Mouse (Mus musculus) heart, embryonic 12.5 days (tissue): Measurements from ENCODE around the gene Olfml3. TPM values are rescaled to one million over a fixed set of nuclear protein-coding genes. Genes with fewer than 3 reads are reported as not detected.

Experiments used
- ATAC-seq: fragments of 200-750 bp; cut with Nextera tagmentation; 2 replicates; pipeline ENCODE4 v1.8.0; 2017; ENCODE audit warnings: moderate TSS enrichment, moderate library complexity; ENCODE audit not compliant: insufficient number of reproducible peaks, low FRiP score
- H3K27ac ChIP-seq: fragments of 300-500 bp; sonication (generic); 2 replicates; pipeline ENCODE4 v1.5.1; 2016; ENCODE audit warnings: mild to moderate bottlenecking, moderate library complexity; ENCODE audit not compliant: poor library complexity, severe bottlenecking
- H3K27me3 ChIP-seq: fragments of 300-500 bp; sonication (generic); replicated peaks from 2 replicates; pipeline ENCODE4 v1.6.1; 2016; ENCODE audit warnings: mild to moderate bottlenecking, moderate library complexity
- H3K36me3 ChIP-seq: fragments of 300-500 bp; sonication (generic); 2 replicates; pipeline ENCODE4 v1.6.1; 2016; ENCODE audit warnings: mild to moderate bottlenecking, moderate library complexity
- H3K4me1 ChIP-seq: fragments of 300-500 bp; sonication (generic); replicated peaks from 2 replicates; pipeline ENCODE4 v1.6.1; 2016; ENCODE audit warnings: mild to moderate bottlenecking
- H3K4me2 ChIP-seq: fragments of 300-500 bp; sonication (generic); 2 replicates; pipeline ENCODE4 v1.6.1; 2016; ENCODE audit warnings: mild to moderate bottlenecking, moderate library complexity
- H3K4me3 ChIP-seq: fragments of 300-500 bp; sonication (generic); 2 replicates; pipeline ENCODE4 v1.5.1; 2016; ENCODE audit warnings: mild to moderate bottlenecking
- H3K9ac ChIP-seq: fragments of 300-500 bp; sonication (generic); 2 replicates; pipeline ENCODE4 v1.6.1; 2016; ENCODE audit warnings: mild to moderate bottlenecking, moderate library complexity
- H3K9me3 ChIP-seq: fragments of 300-500 bp; sonication (generic); replicated peaks from 2 replicates; pipeline ENCODE4 v1.6.1; 2016; ENCODE audit warnings: mild to moderate bottlenecking, moderate library complexity
- WGBS: fragments of 180-500 bp; shearing (Covaris S2); methylation state at CpG from one replicate; pipeline ENCODE4 v1.1.7; 2016; 5-methylcytosine and 5-hydroxymethylcytosine counted together
- polyA plus RNA-seq: library from polyadenylated mRNA; unstranded; fragments of >200 nt; fragmentation: Nextera tagmentation; extraction: Ambion mirVana; gene quantifications from 2 replicates; pipeline ENCODE4 v1.2.1, GENCODE M21; 2016

Gene Olfml3
- polyA plus RNA-seq, 1 experiment from 2014 or later: 19.5 TPM

- Histone ChIP-seq H3K4me2 (peak within 1 kb of the TSS; percentile 64), H3K4me1 (peaks cover 41% of the 10 kb centered on the region), H3K9me3 (no peaks in the 10 kb centered on the region), H3K9ac (no peak within 1 kb of the TSS), H3K36me3 (peaks cover 18% of the 10 kb centered on the region), H3K27ac (peak within 1 kb of the TSS; percentile 91), H3K4me3 (peak within 1 kb of the TSS; percentile 37), H3K27me3 (no peaks in the 10 kb centered on the region)
- ATAC-seq: no peak
- WGBS: 71% methylated on average over 1 of the region's 1 CpGs
These were observed 1.5 kb upstream of the Olfml3 start, which contains the start of gene Gm10964 for GRCm38 (mm10) chr3:103739329-103739728. TSS of gene Gm10964 (plus strand) at chr3:103739366.

DNA sequence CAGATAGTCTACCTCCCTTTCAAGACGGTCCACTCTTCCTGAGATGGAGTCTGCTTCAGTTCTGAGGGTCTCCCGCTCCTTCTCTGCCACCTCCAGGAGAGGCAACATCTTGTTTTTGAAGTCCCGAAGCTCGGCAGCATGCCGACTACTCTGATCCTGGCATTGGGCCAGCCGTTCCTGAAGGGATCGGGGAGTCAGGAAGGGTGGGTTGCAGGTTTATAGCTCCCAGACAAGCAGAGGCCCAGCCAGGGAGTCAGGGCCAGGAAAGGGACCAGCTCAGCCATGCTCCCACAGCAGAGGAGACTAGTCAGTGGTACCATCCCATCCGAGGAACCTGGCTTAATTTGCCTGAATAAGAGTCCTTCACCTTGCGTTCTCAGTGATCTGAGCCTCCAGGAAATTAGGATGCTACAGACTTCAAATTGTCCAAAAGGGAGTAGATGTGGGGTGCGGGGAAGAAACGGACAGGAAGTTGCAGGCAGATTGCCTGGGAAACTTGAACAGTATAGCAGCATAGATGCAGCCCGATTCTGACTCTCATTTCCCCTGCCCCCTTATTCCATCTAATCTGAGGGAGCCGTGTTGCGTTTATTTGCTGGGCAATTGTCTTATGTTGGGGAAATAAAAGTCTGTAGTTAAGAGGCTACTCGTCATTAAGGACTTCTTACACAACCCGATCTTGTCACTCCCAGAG, 593 bp downstream of the Olfml3 start:
- peaks cover 4% of the 10 kb centered on the region for H3K36me3 ChIP-seq
- peak overlapping the region; percentile 64 for H3K4me2 ChIP-seq
- peaks cover 57% of the 10 kb centered on the region for H3K4me1 ChIP-seq
- H3K27me3 ChIP-seq: no peaks in the 10 kb centered on the region
- peaks cover under 1% of the 10 kb centered on the region; the same call in 1 of the 2 replicates for H3K9me3 ChIP-seq
- H3K9ac ChIP-seq: peak overlapping the region; percentile 58
- ATAC-seq: peak; percentile 49; the same call in 1 of the 2 replicates
- WGBS: 31% methylated on average over 16 of the region's 16 CpGs
- peak overlapping the region; percentile 91 for H3K27ac ChIP-seq
- H3K4me3 ChIP-seq: peak overlapping the region; percentile 37

GRCm38 (mm10) chr3:103735776-103736600, 1.8 kb downstream of the Olfml3 start:
- Histone ChIP-seq H3K36me3 (peaks cover 5% of the 10 kb centered on the region), H3K4me3 (peak overlapping the region; percentile 37), H3K27me3 (no peaks in the 10 kb centered on the region), H3K9me3 (peaks cover 4% of the 10 kb centered on the region; the same call in 1 of the 2 replicates), H3K27ac (peak overlapping the region; percentile 91), H3K4me1 (peaks cover 57% of the 10 kb centered on the region), H3K9ac (no peak overlapping the region), H3K4me2 (peak overlapping the region; percentile 64)
- ATAC-seq: no peak
- WGBS: 58% methylated on average over 28 of the region's 28 CpGs

- Histone ChIP-seq H3K9me3 (peaks cover 4% of the 10 kb centered on the region; the same call in 1 of the 2 replicates), H3K9ac (peak overlapping the region; percentile 52), H3K27me3 (no peaks in the 10 kb centered on the region), H3K27ac (peak overlapping the region; percentile 91), H3K4me1 (peaks cover 54% of the 10 kb centered on the region), H3K4me3 (peak overlapping the region; percentile 14; the same call in 1 of the 2 replicates), H3K36me3 (peaks cover 5% of the 10 kb centered on the region), H3K4me2 (peak overlapping the region; percentile 64)
- 15% methylated on average over 11 of the region's 11 CpGs for WGBS
- no peak for ATAC-seq
These were observed 2.9 kb downstream of the Olfml3 start for GRCm38 (mm10) chr3:103734696-103735519.

- Histone ChIP-seq H3K4me2 (peak overlapping the region; percentile 64), H3K4me1 (peaks cover 51% of the 10 kb centered on the region), H3K27ac (peak overlapping the region; percentile 91; the same call in 1 of the 2 replicates), H3K4me3 (no peak overlapping the region), H3K9ac (no peak overlapping the region), H3K36me3 (peaks cover 5% of the 10 kb centered on the region), H3K27me3 (no peaks in the 10 kb centered on the region), H3K9me3 (peaks cover 4% of the 10 kb centered on the region; the same call in 1 of the 2 replicates)
- ATAC-seq: no peak
- WGBS: 43% methylated on average over 19 of the region's 19 CpGs
These were observed 3.8 kb downstream of the Olfml3 start for GRCm38 (mm10) chr3:103733799-103734695.

DNA sequence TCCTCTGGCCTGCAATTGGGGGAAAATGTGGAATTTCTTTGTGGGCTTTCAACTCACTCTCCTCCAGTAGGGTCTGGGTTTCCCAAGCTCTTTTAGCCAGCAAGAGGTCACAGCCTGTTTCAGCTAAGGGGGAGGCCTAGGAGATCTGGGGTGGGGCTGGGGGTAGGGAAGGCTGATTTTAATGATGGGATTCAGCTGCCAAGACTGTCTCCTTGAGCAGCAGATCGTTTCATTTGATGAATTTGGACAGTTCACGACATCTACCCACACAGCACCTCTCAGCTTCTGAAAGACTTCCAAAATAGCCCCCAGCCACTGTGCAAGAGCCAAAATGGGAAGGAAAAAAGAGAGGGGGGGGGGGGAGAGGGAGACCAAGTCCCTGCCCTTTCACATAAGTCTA, 4.6 kb downstream of the Olfml3 start:
- Histone ChIP-seq H3K27ac (no peak overlapping the region), H3K36me3 (peaks cover 5% of the 10 kb centered on the region), H3K4me1 (peaks cover 48% of the 10 kb centered on the region), H3K9ac (no peak overlapping the region), H3K4me2 (no peak overlapping the region), H3K9me3 (peaks cover 4% of the 10 kb centered on the region; the same call in 1 of the 2 replicates), H3K27me3 (no peaks in the 10 kb centered on the region), H3K4me3 (no peak overlapping the region)
- WGBS: 49% methylated on average over 2 of the region's 2 CpGs
- no peak for ATAC-seq

GRCm38 (mm10) chr3:103732116-103732515, 5.7 kb downstream of the Olfml3 start:
- 89% methylated on average over 3 of the region's 3 CpGs for WGBS
- Histone ChIP-seq H3K27me3 (no peaks in the 10 kb centered on the region), H3K4me2 (no peak overlapping the region), H3K4me3 (no peak overlapping the region), H3K9me3 (peaks cover 4% of the 10 kb centered on the region; the same call in 1 of the 2 replicates), H3K36me3 (peaks cover 5% of the 10 kb centered on the region), H3K4me1 (peaks cover 47% of the 10 kb centered on the region), H3K27ac (no peak overlapping the region), H3K9ac (no peak overlapping the region)
- no peak for ATAC-seq

DNA sequence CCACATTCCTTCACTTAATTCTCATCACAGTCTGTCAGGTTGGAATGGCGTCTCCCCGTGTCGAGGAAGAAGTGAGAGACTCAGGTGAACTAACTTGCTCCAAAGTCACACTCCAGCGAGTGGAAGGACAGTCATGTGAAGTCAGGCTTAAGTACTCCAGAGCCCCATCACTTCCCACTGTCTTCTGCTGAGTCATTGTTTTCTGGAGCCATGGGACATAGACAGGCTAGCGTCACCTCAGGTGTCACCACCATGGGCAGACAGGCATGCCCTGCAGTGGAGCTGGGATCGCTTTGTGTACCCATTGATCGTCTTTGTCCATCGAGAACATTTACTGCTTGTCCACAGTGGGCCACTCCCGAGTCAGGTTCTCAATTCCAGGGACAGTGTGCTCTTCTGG, 8.0 kb downstream of the Olfml3 start:
- ATAC-seq: no peak
- no peak overlapping the region for H3K4me3 ChIP-seq
- no peak overlapping the region for H3K27ac ChIP-seq
- H3K36me3 ChIP-seq: peaks cover 5% of the 10 kb centered on the region
- peaks cover 24% of the 10 kb centered on the region for H3K4me1 ChIP-seq
- H3K27me3 ChIP-seq: no peaks in the 10 kb centered on the region
- 77% methylated on average over 9 of the region's 9 CpGs for WGBS
- H3K9me3 ChIP-seq: peaks cover 4% of the 10 kb centered on the region; the same call in 1 of the 2 replicates
- H3K4me2 ChIP-seq: no peak overlapping the region
- no peak overlapping the region for H3K9ac ChIP-seq

DNA sequence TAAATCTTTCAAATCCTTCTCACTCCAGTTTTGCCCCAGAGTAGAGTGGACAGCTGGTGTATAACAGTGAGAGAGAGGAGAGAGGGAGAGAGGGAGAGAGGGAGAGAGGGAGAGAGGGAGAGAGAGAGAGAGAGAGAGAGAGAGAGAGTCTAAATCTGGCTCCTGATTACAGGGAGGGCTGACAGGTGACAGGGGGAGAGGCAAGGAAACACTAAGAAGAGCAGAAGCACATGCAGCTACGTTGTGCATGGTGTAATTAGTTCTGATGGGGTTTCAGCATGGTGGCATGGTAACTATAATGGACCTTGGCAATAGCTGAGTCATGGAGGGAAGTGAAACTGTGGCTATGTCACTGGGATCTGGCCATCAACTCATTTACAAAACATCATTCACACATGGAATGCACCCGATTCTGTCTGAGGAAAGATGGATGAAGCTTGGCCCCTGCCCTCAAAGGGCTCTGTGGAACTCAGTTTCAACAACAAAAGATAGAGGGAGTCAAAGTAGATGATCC, 9.9 kb downstream of the Olfml3 start:
- Histone ChIP-seq H3K36me3 (peaks cover 5% of the 10 kb centered on the region), H3K9ac (no peak overlapping the region), H3K4me3 (no peak overlapping the region), H3K27me3 (no peaks in the 10 kb centered on the region), H3K4me2 (no peak overlapping the region), H3K9me3 (peaks cover 4% of the 10 kb centered on the region; the same call in 1 of the 2 replicates), H3K27ac (no peak overlapping the region), H3K4me1 (peaks cover 9% of the 10 kb centered on the region; the same call in 1 of the 2 replicates)
- ATAC-seq: no peak
- 37% methylated on average over 2 of the region's 2 CpGs for WGBS

DNA sequence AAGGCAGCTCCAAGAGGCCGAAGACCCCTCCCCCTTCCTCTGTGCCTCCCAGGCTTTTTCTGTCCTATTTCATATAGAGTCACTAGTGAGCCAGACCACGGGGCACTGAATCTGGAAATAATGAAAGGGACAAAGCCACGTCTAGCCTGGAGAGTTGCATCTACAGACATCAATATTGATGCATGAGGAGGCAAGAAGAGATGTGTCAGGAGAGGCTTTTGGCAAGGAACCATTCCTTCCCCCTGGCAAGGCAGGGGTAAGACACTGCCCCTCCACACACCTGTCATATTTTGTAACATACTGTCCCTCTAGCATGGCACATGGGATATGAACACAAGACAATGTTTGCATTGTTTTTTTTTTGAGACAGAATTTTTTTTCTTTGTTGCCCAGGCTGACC, 11.2 kb downstream of the Olfml3 start:
- Histone ChIP-seq H3K27me3 (no peaks in the 10 kb centered on the region), H3K4me3 (no peak overlapping the region), H3K27ac (no peak overlapping the region), H3K9ac (no peak overlapping the region), H3K36me3 (no peaks in the 10 kb centered on the region), H3K4me2 (no peak overlapping the region), H3K9me3 (no peaks in the 10 kb centered on the region), H3K4me1 (peaks cover 8% of the 10 kb centered on the region; the same call in 1 of the 2 replicates)
- no peak for ATAC-seq
- WGBS: 53% methylated on average over 3 of the region's 3 CpGs
